Mouse (Mus musculus) erythroid progenitor cell, adult 5-6 weeks (primary cell): ENCODE results near the gene Banf1. TPM values are rescaled to one million over a fixed set of nuclear protein-coding genes. Genes with fewer than 3 reads are reported as not detected.
"Not testable (repeated sequence)": the region's sequence is repeated elsewhere in the genome, so short reads cannot be mapped to it uniquely, and the experiment has no call there.

ENCODE experiments used
- ATAC-seq: replicated peaks from 2 replicates; pipeline ENCODE4 v1.8.0; 2016; ENCODE audit warnings: moderate number of reproducible peaks, mild to moderate bottlenecking, moderate TSS enrichment, inconsistent platforms; ENCODE audit not compliant: poor library complexity, low FRiP score, severe bottlenecking
- total RNA-seq, 2 experiments: library from RNA; stranded (forward) in 1 of 2; stranded (reverse) in 1 of 2; fragments of 150-400 nt in 1 of 2; fragments of 186-747, 209-891 nt in 1 of 2; gene quantifications; 2 replicates each; pipeline versions ENCODE4 v1.2.3 to v1.2.4; 2015 to 2017; ENCODE audit warnings: low replicate concordance in 2 of 2

Gene Banf1
- total RNA-seq, 2 experiments from 2014 or later = 29.1 to 163 TPM

- ATAC-seq = no peak
These were observed 10.5 kb upstream of the Banf1 start for GRCm38 (mm10) chr19:5377446-5377845.

- ATAC-seq = no peak
These were observed 7.8 kb upstream of the Banf1 start for GRCm38 (mm10) chr19:5374748-5375147.

GRCm38 (mm10) chr19:5374177-5374576 lies 7.2 kb upstream of the Banf1 start:
- no peak for ATAC-seq

GRCm38 (mm10) chr19:5372724-5373123 lies 5.8 kb upstream of the Banf1 start:
- no peak for ATAC-seq

DNA sequence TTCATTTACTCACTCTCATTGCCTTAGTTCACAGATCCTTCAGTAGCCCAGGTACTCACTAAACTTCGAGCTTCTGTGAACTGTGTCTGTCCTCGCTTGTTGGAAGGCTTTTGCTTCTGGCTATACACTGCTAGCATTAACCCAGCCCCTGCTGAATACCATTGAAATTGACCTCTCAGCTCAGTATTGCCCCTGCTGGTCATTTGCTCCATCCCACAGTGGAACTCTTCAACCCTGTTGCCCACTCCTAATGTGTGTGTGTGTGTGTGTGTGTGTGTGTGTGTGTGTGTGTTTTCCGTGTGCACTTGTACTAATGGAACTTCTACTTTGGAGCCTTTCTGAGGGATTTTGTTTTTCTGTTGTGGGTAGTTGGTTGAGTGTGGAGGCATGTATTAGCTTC lies 4.0 kb upstream of the Banf1 start:
- ATAC-seq = no peak

DNA sequence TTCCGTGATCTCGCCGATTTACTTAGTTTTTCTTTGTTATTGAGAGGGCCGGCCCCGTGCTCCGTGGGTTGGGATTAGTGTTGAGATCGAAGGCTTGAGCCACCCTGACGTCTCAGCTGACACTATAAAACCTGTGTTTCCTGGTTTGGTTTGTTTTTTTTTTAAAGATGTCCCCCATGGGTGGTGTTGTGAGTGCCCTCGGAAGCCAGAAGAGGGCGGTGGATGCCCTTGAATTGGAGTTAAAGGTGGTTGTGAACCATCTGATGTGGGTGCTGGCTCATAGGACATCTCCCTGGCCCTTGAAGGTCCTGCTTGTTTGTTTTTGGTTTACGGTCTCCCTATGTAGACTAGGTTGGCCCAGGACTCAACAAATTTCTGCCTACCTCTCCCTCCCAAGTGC lies 487 bp upstream of the Banf1 start:
- ATAC-seq = no peak

DNA sequence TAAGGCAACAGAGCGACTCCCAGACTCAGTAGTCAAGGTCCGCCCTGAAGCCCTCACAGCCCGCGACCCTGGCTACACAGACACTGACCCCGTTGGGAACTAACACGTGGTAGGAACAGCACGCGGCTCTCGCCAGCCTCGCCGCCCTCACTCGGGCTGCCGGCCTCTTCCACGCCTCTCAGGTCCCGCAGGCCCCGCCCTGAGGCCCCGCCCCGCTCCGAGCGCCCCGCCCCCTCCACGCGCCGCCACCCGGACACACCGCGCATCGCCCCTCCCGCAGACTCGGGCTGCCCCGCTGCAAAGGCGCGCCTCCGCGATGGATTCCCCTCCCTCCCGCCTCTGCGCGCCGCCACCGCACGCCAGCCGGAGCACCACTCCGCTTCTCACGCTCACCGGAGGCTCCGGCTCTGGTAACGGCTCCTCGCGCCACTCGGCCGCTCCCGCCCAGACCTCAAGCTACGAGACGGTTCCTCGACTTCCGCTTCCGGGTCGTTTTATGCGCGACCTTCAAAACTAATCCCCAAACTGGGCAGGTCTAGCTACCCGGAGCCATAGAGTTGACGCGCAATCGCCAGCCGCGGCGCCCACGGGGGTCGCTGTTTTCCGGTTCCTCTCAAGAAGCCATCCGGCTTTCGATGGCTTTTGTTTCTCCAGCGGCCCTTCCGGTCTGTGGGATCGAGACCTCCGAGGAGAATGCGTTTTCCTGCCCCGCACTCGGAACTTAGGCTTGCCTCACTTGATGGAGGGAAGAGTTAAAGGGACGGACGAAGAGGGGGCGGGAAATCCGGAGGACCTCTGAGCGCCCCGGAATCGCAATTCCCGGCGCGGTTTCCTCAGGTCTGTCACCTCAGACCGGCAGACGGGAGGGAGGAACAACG lies 554 bp downstream of the Banf1 start, which contains the start of gene Eif1ad:
TSS of gene Eif1ad (plus strand) at position 567 of the 878 bp plus-strand sequence.
- peak; percentile 92 for ATAC-seq

- no peak for ATAC-seq
These were observed 1.2 kb downstream of the Banf1 start for GRCm38 (mm10) chr19:5365751-5366150.

DNA sequence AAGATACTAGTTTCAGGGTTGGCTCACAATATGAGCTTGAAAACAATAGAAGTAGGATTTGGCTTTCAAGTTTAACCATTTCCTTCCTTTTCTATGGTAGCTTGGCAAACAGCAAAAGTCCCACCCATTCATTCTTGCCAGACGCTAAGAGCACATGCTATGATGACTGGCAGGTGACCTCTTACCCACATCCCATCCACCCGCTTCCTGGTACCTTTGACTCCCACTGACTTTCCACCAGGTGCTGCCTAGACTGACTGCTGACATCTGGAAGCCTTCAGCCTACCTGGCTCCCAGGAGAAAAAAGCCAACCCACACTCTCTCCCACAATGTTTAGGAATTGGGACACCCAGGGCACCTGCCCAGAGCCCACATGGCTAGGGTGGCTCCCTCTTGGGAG lies 2.8 kb downstream of the Banf1 start:
- no peak for ATAC-seq

DNA sequence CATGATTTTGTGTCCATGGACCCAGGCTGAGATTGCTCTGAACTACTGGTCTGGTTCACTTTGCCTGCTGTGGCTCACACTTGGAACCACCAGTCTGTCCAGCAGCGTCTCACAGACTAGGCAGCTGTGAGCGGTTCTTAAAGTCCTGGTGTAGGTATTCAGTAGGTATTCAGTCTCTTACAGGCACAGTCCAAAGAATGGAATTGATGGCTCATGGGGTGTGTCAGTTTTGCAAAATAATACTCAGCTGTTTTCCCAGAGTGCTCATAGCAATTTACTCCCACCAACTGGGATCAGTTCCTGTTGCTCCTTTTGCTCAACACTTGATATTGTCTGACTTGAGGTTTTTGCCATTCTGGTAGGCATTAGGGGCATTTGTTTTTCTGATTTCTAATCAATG lies 4.8 kb downstream of the Banf1 start:
- ATAC-seq = no peak

DNA sequence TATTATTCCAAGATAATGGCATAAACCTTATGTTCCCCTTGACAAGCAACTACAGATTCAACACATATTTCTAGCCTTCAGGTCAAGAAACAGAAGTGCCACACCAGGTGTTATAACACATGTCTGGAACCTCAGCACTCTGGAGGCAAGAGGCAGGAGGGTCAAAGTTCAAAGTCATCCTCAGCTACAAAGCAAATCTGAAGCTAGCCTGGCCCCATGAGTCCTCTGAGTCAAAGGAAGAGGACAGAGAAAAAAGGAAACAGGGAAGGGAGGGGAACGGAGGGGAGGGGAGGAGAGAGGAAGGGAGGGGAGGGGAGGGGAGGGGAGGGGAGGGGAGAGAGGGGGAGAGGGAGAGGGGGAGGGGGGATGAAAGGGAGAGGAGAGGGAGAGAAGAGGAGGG lies 10.9 kb downstream of the Banf1 start:
- ATAC-seq = no peak

DNA sequence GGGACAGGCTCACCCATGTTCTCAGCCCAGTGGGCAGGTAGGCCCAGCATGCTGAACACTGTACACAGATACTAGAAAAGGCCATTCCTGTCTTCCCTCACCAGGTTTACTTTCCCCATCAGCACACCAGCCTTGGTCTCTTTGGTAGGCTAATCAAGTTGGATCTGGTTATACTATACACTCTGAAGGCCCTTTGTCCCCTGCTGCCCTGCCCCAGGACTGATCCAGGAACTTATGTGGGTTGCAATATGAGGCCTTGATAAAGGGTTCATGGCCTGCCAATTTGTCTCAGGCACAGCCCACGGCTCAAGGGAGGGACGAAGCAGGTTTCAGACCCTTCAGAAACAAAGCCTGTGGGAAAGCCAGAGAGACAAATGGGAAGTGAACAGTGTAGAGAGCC lies 13.4 kb downstream of the Banf1 start:
- ATAC-seq = no peak

GRCm38 (mm10) chr19:5349502-5349873 lies 17.5 kb downstream of the Banf1 start, which contains the start of gene Cst6:
TSS of gene Cst6 (minus strand) at chr19:5349574.
- ATAC-seq = not testable (repeated sequence)

DNA sequence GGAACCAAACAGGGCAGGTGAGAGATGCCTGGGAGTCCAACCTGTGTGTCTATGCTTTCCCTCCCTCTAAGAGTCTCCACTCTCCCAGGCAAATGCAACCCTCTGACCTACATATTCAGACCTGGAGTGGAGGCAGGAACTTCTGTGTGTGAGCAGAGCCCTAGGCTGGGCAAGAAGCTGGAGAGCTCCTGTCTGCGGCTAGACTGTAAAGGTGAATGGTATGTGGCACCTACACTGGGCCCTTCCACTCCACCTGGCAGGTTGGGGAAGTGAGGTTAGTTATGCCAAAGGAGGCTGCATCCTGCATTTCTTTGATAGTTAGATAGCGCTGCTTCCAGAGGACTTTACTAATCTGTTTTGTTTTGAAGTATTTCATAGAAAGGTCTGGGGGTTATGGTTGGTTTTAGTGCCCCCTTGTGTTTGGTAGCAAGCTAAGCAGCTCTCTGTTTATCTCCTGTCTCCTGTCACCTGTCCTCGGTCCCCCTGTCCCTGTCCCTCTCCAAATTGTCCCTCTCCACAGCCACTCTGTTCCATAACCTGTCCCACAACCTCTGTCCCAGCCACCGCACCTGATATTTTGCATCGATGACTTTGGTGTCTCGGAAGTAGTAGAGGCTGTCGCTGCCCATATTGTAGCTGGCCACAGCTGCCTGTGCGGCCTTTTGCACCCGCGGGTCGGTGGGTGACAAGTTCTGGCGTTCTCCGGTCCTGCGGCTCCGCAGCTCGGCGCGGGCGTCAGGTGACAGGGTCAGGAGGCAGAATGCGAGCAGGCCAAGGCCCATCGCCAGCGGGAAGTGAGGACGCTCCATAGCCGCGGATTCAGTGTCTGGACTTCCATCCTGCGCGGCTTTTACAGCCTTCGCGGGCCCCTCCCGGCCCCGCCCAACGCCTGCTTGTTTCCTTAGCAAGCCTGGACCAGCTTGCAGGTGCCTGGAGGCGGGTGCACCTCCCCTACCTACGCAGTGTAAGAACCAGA lies 18.2 kb downstream of the Banf1 start:
- no peak for ATAC-seq

- no peak for ATAC-seq
These were observed 18.9 kb downstream of the Banf1 start for GRCm38 (mm10) chr19:5348064-5348463.

GRCm38 (mm10) chr19:5345297-5346131 lies 21.5 kb downstream of the Banf1 start:
- no peak for ATAC-seq

DNA sequence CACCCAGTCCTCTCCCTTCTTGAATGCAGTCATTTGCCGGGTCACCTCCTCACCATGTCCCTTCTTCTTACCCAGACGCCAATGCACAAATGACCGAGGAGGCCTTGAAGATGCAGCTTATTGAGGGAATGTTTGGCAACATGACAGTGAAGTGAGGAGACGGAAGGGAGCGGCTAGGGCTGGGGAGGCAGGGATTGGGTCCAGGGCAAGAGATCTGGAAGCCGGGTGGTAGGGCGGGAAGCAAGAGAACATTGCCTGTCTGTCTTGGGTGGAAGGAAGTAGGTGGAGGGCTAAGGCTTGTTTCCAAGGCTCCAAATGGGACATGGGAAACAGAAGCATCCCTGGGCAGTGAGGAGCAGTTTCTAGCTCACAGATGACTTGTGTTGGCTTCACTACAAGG lies 25.6 kb downstream of the Banf1 start:
- no peak for ATAC-seq

GRCm38 (mm10) chr19:5337975-5338374 lies 29.0 kb downstream of the Banf1 start:
- peak; percentile 75 for ATAC-seq

GRCm38 (mm10) chr19:5335441-5335840 lies 31.5 kb downstream of the Banf1 start, which contains the start of gene Catsper1:
TSS of gene Catsper1 (plus strand) at chr19:5335741.
- no peak for ATAC-seq

- ATAC-seq = no peak
These were observed 32.2 kb downstream of the Banf1 start for GRCm38 (mm10) chr19:5334741-5335140.
